Mouse (Mus musculus) bone marrow macrophage, adult 2 months (primary cell): ENCODE data around the gene Trappc12.

ENCODE experiments used
- CTCF ChIP-seq: IDR thresholded peaks from 2 replicates; pipeline ENCODE4 v1.5.1; 2012; ENCODE audit warnings: low read depth, mild to moderate bottlenecking, low read length, moderate library complexity
- POLR2A ChIP-seq: IDR thresholded peaks from 2 replicates; pipeline ENCODE4 v1.6.1; 2012; ENCODE audit warnings: mild to moderate bottlenecking, low read depth, low read length, borderline replicate concordance

DNA sequence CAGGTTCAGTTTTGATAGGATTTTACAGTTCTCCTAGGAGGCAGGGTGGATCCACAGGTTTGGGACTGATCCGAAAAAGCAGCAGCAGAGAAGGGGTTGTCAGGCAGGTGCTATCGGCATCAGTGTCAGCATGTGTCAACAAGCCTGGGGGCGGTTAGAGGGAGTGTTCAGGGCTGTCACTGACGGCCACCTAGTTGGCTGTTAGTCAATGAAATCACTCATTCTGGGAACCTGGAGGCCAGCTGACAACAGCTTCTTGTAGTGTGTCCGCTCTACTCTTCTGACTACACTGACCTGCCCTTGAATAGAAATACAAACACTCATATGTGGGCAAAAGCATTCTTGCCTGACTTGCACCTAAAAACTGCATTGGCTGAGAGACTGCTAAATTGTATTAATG lies 51.2 kb downstream of the Trappc12 start:
- TF ChIP-seq POLR2A (no peak), CTCF (no peak)
